ENCODE assay signal across 32 mouse cellular contexts in genomic region chr11:64156640-64157039, GRCm38 (mm10).
DNase-seq lines count a peak whose midpoint lies in the region; ATAC-seq lines count a peak whose summit lies in the region.
"Had no signal": no experiment of that assay in that cellular context is flagged by ENCODE, and none has a peak within 500 bp of the region (broad histone marks: within the 10 kb centered on the region; RNA-seq: fewer than 3 reads in every experiment).

No protein-coding gene starts in this region.

- no peak overlapping the region for H3K4me3 ChIP-seq in embryonic facial prominence, embryonic 11.5 days (ENCODE audit: low read depth, low read length)
- no peak overlapping the region for H3K4me3 ChIP-seq in embryonic facial prominence, embryonic 10.5 days
- no peak overlapping the region for H3K4me3 ChIP-seq in limb, embryonic 13.5 days
- H3K4me3 ChIP-seq in limb, embryonic 10.5 days: no peak overlapping the region
- H3K4me3 ChIP-seq: embryonic facial prominence, embryonic 15.5 days; heart, adult 2 months; heart, embryonic 12.5 days; kidney, embryonic 15.5 days; layer of hippocampus, adult 2 months; limb, embryonic 15.5 days; midbrain, embryonic 10.5 days; myocyte had no signal

- H3K27ac ChIP-seq in embryonic facial prominence, embryonic 11.5 days (replicated peaks; ENCODE audit: low read depth, low read length): no peak overlapping the region
- no peak overlapping the region for H3K27ac ChIP-seq in embryonic facial prominence, embryonic 10.5 days (replicated peaks)
- H3K27ac ChIP-seq in limb, embryonic 13.5 days: no peak overlapping the region
- no peak overlapping the region for H3K27ac ChIP-seq in limb, embryonic 10.5 days
- H3K27ac ChIP-seq: embryonic facial prominence, embryonic 15.5 days; heart, adult 2 months; kidney, embryonic 15.5 days; layer of hippocampus, adult 2 months; limb, embryonic 15.5 days; liver, embryonic 14.5 days; midbrain, embryonic 10.5 days had no signal

- ATAC-seq in embryonic facial prominence, embryonic 11.5 days (replicated peaks; ENCODE audit: insufficient number of reproducible peaks, low FRiP score, low TSS enrichment, low read depth): no peak
- ATAC-seq in limb, embryonic 13.5 days (ENCODE audit: low FRiP score, low read depth): no peak
- ATAC-seq: intestine, embryonic 16.5 days; midbrain, embryonic 16.5 days; Patski had no signal

- peak; percentile 3 for DNase-seq in embryonic facial prominence, embryonic 11.5 days (ENCODE audit: low spot score)
- DNase-seq in embryonic facial prominence, embryonic 10.5 days (ENCODE audit: low spot score): no peak
- peak; percentile 17 for DNase-seq in heart, adult 11 months
- no peak for DNase-seq in heart, postnatal 4 days
- no peak for DNase-seq in limb, embryonic 10.5 days (ENCODE audit: low spot score)
- peak; percentile 16 for DNase-seq in brain, adult 2 months (ENCODE audit: low read depth, low spot score)
- DNase-seq in right cerebral cortex, postnatal 36 days (ENCODE audit: low spot score in 2 of 2): no peak
- DNase-seq: adrenal gland, postnatal 10 days; cerebellum, adult 11-12 months; cerebellum, adult 9-11 months; embryo, embryonic 11 days; gastrocnemius, postnatal 36 days; heart, adult 2 months; kidney, postnatal 25 days; lung, adult 2 months; retina, postnatal 1 day; right cerebral cortex, postnatal 25 days; spleen, adult 18-20 months; thymus, postnatal 25 days had no signal

- 66% methylated on average over 7 of the region's 7 CpGs for WGBS in embryonic facial prominence, embryonic 11.5 days
- WGBS in embryonic facial prominence, embryonic 10.5 days: 83% methylated on average over 7 of the region's 7 CpGs
- WGBS in limb, embryonic 13.5 days: 41% methylated on average over 7 of the region's 7 CpGs
- WGBS in limb, embryonic 10.5 days: 78% methylated on average over 7 of the region's 7 CpGs

- H3K36me3 ChIP-seq in embryonic facial prominence, embryonic 11.5 days (replicated peaks; ENCODE audit: control insufficient read depth, insufficient read depth, low read depth, low read length): no peaks in the 10 kb centered on the region
- H3K36me3 ChIP-seq in embryonic facial prominence, embryonic 10.5 days (replicated peaks): no peaks in the 10 kb centered on the region
- H3K36me3 ChIP-seq in limb, embryonic 13.5 days: no peaks in the 10 kb centered on the region
- H3K36me3 ChIP-seq in limb, embryonic 10.5 days: no peaks in the 10 kb centered on the region
- H3K36me3 ChIP-seq: embryonic facial prominence, embryonic 15.5 days; heart, embryonic 12.5 days; kidney, embryonic 15.5 days; limb, embryonic 15.5 days; midbrain, embryonic 10.5 days had no signal

- no peak overlapping the region for H3K9ac ChIP-seq in embryonic facial prominence, embryonic 11.5 days (replicated peaks; ENCODE audit: low read length)
- H3K9ac ChIP-seq in limb, embryonic 13.5 days: no peak overlapping the region
- H3K9ac ChIP-seq: embryonic facial prominence, embryonic 15.5 days; heart, embryonic 12.5 days; kidney, embryonic 15.5 days; limb, embryonic 15.5 days; liver, embryonic 14.5 days had no signal

- no peaks in the 10 kb centered on the region for H3K27me3 ChIP-seq in embryonic facial prominence, embryonic 11.5 days (ENCODE audit: control insufficient read depth, insufficient read depth, low read length)
- no peaks in the 10 kb centered on the region for H3K27me3 ChIP-seq in embryonic facial prominence, embryonic 10.5 days (replicated peaks; ENCODE audit: low read depth, poor library complexity, severe bottlenecking)
- no peaks in the 10 kb centered on the region for H3K27me3 ChIP-seq in limb, embryonic 13.5 days
- no peaks in the 10 kb centered on the region; the same call in 1 of the 2 replicates for H3K27me3 ChIP-seq in limb, embryonic 10.5 days (ENCODE audit: low read depth, poor library complexity, severe bottlenecking)
- H3K27me3 ChIP-seq: CH12.LX; embryonic facial prominence, embryonic 15.5 days; kidney, embryonic 15.5 days; limb, embryonic 15.5 days; Patski had no signal

- no peaks in the 10 kb centered on the region for H3K4me1 ChIP-seq in embryonic facial prominence, embryonic 11.5 days (ENCODE audit: control insufficient read depth, insufficient read depth, low read length)
- H3K4me1 ChIP-seq in embryonic facial prominence, embryonic 10.5 days: no peaks in the 10 kb centered on the region
- H3K4me1 ChIP-seq in limb, embryonic 13.5 days: peaks cover 4% of the 10 kb centered on the region; the same call in 1 of the 2 replicates
- H3K4me1 ChIP-seq in limb, embryonic 10.5 days: no peaks in the 10 kb centered on the region
- H3K4me1 ChIP-seq: embryonic facial prominence, embryonic 15.5 days; heart, embryonic 12.5 days; kidney, embryonic 15.5 days; limb, embryonic 15.5 days; midbrain, embryonic 10.5 days had no signal

- no peak overlapping the region for H3K4me2 ChIP-seq in embryonic facial prominence, embryonic 11.5 days (ENCODE audit: low read depth, low read length)
- 0 out of 2 replicates have a peak overlapping the region, but pooled peaks have one; percentile 9 for H3K4me2 ChIP-seq in limb, embryonic 13.5 days (replicated peaks)
- H3K4me2 ChIP-seq: embryonic facial prominence, embryonic 15.5 days; heart, embryonic 12.5 days; kidney, embryonic 15.5 days; limb, embryonic 15.5 days had no signal

- no peaks in the 10 kb centered on the region for H3K9me3 ChIP-seq in embryonic facial prominence, embryonic 11.5 days (replicated peaks; ENCODE audit: control insufficient read depth, low read length)
- H3K9me3 ChIP-seq in embryonic facial prominence, embryonic 10.5 days: no peaks in the 10 kb centered on the region
- H3K9me3 ChIP-seq in limb, embryonic 13.5 days: no peaks in the 10 kb centered on the region
- no peaks in the 10 kb centered on the region for H3K9me3 ChIP-seq in limb, embryonic 10.5 days (replicated peaks)
- H3K9me3 ChIP-seq: embryonic facial prominence, embryonic 15.5 days; heart, embryonic 12.5 days; kidney, embryonic 15.5 days; limb, embryonic 15.5 days; midbrain, embryonic 10.5 days had no signal

Comparison
In these comparisons a context has a peak if more than half of its experiments do, and no peak if none do; other contexts are left out.
1. DNase-seq: peak in embryonic facial prominence, embryonic 11.5 days (single experiment), heart, adult 11 months (single experiment) and brain, adult 2 months (single experiment); none in embryonic facial prominence, embryonic 10.5 days (single experiment), heart, postnatal 4 days (single experiment), limb, embryonic 10.5 days (single experiment) and right cerebral cortex, postnatal 36 days (0 of 2).